Mouse (Mus musculus) MN1 (cell line): ENCODE results near the gene Mdc1.
A peak's percentile ranks its signal among the peaks of the same experiment; 100 is the strongest.

ENCODE experiments used
- DNase-seq: peaks from one replicate; pipeline ENCODE4 v3.0.0-alpha.2; 2016; ENCODE audit warnings: low spot score

Mdc1 gene

DNA sequence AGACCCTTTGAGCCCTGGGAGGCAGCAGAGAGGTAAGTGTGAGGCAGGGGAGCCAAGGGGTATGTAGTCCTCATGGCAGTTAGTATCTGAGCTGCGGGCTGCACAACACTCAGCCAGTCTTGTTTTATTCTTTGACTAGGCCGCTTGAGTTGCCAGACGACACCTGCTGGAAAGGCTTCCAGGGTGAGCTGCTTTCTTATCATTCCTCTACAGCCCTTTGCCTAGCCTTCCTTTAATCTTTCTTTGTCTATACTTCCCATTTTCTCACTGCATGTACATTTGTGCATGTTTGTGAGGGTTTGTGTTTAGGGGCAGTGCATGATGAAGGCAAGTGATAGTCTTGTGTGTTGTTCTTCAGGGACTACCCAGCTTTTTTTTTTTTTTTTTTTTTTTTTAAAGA lies 9.7 kb downstream of the Mdc1 start:
- DNase-seq = no peak

DNA sequence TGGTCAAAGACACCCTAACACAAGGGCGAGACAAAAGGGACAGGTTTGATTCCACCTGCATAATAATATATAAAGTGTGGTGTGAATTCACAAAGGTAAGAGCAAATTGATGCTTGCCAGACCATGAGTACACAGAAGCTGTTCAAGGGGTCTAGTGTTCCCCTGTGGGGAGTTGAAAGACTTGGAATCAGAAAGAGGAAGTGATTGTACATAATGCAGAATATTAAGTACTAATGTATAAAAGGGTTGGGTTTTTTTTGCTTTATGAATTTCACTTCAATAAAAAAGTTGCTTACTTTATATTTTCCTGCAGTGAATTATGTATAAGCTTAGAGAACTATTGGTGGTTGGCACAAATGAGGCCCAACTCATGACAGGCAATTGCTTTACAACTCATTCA lies 18.1 kb downstream of the Mdc1 start:
- no peak for DNase-seq

DNA sequence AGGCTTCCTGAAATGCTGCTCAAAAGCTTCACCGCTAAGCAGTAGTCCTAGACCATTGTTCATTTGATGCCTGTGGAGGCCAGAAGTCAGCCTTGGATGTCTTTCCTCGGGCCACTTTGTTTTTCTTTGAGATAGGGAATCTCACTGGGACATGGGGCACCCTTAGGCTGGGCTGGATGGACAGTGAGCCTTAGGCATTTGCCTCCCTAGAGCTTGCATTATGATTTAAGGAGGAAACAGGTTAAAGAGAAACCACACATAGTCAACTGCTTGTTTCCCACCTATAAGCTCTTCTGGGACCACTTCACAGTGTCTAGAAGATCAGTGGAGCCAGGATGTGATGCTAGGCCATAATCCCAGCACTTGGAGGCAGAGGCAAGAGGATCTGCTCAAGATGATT lies 18.5 kb downstream of the Mdc1 start:
- no peak for DNase-seq

DNA sequence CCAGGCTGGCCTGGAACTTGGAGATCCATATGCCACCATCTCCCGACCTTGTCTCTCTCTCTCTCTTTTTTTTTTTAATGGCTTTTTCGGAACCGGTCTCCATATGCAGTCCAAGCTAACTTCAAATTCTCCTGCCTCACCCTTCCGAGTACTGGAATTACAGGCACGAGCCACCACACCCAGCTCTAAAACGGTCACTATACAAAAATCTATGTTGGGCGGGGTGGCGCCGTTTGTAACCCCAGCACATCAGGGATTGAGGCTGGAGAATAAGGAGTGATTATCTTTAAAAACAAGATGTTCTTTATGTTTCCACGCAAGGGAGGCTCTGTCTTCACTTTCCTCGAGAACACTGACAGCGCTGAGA lies 19.5 kb downstream of the Mdc1 start:
- no peak for DNase-seq

DNA sequence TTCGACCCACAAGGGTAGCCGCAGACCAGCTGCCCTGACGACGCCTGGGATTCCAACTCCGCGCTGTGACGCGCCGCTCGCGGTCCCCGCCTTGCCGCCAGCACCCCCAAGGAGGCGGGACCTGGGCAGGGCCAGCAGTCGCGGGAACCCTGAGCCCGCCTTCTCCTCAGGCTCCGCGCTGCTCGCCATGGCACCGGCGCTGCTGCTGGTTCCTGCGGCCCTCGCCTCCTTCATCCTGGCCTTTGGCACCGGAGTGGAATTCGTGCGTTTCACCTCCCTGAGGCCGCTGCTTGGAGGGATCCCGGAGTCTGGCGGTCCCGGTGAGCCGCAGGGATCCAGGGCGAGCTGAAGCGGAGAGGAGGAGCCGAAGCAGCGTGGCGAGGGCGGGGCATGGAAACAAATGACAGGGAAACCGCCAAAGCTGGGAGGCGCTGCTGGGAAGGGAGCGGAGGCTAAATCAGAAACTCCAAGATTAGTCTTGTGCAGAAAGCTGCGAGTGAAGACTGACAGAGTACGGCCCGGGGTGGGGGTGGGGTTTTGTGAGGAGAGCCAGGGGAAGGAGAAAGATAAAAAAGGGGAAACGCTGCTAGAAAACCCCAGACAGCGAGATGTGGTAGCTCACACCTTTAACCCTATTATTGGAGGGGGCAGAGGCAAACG lies 20.0 kb downstream of the Mdc1 start, which contains the start of gene Nrm:
TSS of gene Nrm (plus strand) at position 121 of the 660 bp plus-strand sequence.
- DNase-seq = peak; percentile 92

DNA sequence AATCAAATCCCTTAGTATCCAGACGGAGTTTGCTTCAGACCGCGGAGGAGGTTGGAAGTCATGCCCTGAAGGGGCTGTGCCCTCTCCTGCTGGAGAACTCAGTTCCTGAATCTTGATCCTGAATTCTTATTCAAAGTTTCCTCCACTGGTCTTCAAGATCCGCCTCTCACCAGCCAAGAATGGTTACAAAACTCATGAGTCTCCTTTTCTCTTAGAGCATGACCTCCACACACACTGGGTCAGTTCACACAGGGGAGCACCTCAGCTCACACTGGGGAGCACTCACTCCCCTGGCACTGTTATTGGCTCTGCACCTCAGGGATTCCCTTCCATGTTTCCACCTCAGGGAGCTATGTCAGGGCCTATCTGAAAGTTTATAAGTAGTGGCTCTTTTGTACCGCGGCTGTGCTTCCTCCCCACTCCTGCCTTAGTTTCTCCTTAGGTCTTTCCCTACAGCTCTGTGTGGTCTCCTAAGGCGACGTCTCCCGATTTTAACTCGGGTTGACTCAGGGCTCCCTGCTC lies 23.6 kb downstream of the Mdc1 start:
- no peak for DNase-seq

DNA sequence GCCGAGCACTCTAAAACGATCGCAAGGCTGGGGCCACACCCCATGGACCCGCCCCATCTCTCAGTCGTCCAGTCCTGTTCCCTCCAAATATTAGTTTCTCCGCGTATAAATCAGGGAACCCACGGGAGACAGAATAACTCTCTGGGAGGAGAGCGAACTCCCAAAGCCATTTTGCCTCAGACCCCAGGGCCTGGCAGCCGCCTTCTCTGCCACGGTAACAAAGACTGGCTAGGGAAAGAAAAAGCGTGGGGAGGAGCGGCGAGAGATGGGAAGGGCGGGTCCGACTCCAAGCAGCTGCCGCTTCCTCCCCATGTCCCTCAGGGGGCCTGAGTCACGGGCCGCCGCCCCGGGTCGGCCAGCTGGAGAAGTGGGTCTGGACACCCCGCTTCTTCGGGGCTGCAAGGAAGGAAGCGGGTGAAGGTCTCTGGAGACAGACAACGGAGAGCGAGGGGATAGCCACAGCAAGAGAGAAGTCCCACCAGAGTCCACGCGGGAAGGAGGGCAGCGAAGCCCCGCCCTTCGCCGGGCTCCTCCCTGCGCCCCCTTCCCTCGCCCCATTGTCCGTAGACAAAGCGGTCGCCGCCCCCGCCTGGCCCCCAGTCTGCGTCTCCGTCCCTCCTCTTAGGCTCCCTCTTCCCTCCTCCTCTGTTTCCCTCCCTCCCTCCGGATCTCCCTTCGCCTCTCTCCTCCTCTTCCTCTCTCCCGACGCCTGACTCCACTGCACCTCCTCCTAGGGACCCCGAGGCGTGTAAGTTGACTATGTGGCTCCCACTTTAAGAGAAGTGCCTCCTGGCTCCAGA lies 24.4 kb downstream of the Mdc1 start, which contains the start of gene Ppp1r18:
TSS of gene Ppp1r18 (plus strand) at position 113 of the 800 bp plus-strand sequence.
- DNase-seq = peak; percentile 76

DNA sequence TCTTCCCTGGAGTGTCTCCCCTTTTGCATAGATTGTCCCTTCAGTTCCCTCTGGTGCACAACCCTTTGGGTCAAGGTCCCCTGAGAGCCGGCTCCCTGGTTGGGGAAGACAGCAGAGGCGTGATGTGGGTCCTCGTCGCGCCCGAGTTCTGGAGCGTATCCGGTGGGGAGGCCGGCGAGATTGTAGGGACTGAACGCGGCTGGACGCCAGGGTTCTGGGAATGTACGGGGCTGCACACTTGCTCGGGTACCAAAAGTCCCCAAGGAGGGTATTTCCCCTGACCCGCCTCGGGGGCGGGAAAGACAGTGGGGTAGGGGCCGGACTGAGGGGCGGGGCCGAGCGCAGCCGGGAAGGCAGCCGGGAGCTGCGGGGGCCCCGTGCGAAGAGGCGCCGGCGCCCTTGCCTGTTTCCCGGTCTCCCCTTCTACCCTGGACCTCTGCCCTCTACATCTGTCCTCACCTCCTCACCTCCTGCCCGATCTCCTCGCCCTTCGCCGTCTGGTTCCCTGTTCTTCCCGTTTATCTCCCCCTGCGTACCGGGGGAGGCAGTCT lies 25.0 kb downstream of the Mdc1 start:
- peak; percentile 77 for DNase-seq

DNA sequence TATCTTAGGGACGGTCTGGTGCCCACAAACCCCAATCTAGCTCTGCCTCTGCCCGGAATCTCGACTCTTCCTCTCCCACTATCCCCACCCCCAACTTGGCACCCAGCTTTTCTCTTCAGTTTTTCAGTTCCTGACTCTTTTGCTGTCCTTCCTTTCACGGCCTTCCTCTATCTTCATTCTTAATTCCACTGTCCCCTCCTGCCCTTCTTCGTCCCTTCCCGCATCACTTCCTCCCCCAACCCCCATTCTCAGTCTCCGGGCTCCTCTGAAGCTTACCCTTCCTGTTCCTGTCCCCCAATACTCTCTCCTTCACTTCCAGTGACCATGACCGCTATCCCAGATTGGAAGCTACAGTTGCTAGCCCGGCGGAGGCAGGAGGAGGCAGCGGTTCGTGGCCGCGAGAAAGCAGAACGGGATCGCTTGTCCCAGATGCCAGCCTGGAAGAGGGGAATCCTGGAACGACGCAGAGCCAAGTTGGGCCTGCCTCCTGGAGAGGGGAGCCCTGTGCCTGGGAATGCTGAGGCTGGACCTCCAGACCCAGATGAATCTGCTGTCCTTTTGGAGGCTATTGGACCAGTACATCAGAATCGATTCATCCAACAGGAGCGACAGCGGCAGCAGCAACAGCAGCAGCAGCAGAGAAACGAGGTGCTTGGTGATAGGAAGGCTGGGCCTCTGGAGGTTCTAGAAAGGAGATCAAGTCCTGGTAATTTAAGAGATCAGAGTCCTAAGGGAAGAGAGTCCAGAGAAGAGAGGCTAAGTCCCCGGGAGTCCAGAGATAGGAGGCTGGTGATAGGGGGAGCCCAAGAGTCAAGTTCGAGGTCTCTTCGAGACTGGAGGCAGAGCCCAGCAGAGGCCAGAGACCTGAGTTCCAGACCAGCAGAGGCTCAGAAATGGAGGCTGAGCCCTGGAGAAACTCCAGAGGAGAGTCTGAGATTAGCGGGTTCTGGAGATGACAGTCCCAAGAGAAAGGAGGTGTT lies 25.9 kb downstream of the Mdc1 start:
- DNase-seq = peak; percentile 66

DNA sequence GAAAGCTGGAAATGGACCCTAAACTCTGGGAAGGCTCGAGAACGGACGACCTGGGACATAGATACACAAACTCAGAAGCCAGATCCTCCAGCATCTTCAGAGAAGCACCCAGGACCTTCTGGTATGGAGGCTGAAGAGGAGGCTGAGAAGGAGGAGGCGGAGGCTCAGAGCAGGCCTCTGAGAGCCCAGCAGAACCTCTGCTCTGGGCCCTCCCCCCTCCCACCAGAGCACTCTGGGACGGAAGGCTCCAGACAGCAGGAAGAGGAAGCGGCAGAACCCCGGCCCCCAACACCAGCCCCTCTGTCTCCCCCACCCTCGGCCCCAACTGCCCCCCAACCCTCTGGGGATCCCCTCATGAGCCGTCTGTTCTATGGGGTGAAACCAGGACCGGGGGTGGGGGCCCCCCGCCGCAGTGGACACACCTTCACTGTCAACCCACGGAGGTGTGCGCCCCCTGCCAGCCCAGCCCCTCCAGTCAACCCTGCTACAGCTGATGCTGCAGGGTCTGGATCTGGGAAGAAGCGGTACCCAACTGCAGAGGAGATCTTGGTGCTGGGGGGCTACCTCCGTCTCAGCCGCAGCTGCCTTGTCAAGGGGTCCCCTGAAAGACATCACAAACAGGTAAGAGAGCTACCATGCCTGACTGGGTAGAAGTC lies 27.0 kb downstream of the Mdc1 start:
- DNase-seq = no peak

DNA sequence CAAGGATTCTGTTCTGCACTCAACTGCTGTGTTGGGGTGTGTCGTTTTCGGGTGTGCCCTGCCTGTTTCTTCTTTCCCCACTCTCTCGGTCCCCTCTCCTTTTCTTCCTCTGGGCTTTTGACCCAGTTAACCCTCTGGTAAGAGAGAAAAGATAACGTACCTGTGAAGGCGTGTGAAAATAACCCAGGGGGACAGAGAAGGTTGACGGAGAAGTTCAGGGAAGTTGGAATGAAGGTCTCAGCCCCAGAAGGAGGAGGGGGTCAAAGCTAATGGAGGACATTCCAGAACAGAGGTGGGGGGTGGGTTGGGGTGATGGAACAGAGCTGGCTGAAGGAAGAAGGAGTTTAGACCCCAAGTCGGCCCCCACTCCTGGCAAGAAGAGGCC lies 27.6 kb downstream of the Mdc1 start:
- no peak for DNase-seq

DNA sequence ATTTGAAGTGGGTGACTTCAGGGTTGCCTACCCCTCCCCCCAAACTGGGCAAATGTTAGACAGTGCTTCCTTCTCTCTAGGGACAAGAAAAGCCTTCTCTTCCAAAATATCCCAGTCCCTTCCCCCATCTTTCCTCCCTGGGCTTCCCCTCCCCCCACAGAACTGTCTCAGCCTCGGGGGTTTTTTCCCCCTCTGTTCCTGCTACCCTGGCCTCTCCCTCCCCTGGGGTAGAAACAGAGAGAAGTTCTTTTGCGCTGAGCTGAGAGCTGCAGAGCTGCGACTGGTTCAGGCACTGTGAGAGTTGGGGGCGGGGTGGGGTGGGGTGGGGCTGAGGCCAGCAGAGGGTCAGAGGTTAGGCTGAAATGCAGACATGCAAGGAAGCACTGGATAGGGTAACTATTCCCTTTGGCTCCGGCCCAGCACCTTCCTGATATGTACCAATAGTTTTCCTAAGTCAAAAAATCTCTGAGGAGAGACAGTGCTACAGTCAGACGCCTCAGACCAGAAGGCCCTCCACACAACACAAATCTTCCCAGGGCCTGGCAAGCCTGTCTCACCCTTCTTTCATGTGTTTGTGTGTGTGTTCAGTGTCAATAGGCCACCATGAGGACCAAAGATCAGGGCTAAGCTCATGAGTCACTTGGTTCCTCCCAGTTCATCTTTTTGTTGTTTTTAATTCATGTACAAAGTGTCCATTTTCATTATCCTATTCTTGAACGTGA lies 28.2 kb downstream of the Mdc1 start:
- peak; percentile 36 for DNase-seq

DNA sequence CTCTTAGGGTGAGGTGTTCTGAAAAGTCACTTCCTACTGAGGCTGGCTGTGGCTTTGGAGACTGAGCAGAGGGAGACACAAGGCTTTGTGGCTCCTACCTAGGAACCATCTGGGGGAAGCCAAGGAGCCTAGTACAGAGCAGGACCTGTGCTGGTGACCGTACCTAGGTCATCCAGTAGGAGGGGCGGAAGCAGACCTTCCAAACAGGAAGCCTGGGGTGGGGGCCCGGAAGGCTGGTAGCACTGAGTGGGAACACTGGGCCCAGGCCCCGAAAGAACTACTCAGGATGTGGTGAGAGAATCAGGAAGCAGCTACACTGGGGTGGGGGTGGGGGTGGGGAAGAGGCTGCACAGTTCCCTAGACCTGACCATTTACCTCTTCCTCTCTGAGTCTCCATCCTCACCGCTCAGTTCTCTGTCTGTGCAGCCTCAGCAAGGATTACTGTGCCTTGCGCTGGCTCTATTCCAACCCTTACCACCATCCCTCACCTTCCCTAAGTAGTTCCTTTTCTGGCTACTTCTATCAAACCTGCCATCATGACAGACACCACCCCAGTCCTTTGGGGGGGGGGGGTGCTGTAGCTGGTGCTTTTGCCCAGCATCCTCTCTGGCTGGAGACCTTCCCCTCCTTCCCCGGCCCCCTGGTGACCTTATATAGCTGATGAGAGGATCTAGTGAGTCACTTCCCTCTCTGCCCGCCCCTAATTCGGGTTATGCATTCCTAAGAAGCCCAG lies 29.0 kb downstream of the Mdc1 start:
- DNase-seq = peak; percentile 68

DNA sequence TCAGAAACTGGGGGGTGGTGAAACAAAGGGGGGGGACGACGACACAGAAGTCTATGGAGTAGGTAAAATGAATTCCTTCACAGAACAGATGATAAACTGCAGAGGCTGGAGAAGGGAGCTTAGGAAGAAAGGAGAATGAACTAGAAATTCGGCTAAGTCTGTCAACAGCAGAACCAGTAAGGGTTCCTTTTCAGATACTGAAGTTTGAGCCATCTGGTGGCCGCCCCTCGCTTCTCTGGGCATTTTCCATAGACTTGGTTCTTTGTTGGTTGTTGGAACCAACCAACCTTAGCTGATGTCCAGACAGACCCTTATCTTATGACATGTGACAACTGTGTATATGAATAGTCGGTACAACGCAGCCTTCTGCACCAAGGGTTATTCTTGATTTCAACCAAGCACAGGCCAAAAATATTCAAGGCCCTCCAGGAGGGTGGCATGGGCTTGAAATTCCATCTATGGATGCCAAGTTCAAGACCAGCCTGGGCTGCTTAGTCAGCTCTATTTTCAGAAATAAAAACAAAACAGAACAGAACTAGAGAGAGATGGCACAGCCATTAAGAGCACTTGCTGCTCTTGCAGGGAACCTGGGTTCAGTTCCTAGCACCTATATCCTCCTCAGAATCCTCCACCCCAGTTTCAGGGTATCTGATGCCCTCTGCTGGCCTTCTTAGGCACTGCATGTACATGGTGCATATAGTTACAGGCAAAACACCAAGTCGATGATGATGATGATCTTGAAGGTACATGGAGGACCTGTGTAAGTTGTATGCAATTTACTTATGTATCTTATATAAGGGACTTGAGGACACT lies 29.8 kb downstream of the Mdc1 start:
- no peak for DNase-seq

DNA sequence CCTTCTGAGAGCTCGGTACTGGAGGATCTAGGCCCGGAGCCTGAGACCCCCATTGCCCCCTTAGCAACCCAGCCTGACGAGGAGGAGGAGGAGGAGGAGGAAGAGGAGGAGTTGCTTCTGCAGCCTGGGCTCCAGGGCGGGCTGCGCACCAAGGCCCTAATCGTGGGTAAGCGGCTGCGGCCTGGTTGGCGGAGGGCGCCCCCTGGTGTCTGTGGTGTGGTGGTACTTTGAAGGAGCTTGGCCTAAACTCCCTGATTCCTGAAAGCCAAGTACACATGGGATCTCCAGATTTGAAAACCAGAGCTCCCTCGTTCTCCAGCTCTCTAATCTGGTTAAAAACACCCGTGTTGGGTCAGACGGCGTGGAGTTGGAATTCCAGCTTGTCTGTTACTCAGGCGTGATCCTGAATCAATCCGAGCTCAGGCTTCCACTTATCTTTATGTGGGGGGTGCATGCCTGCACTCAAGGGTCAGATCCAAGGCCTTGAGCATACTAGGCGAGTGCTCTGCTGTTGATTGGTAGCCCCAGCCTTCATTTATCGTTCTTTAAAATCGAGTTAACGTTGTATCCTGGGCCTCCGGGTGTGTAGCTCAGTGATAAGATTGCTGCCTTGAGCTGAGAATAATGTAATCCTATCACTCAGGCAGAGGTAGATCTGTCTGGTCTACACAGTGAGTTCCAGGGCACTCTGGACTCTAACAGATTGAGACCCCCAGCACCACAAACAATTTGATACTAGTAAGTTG lies 32.6 kb downstream of the Mdc1 start:
- peak; percentile 93 for DNase-seq

DNA sequence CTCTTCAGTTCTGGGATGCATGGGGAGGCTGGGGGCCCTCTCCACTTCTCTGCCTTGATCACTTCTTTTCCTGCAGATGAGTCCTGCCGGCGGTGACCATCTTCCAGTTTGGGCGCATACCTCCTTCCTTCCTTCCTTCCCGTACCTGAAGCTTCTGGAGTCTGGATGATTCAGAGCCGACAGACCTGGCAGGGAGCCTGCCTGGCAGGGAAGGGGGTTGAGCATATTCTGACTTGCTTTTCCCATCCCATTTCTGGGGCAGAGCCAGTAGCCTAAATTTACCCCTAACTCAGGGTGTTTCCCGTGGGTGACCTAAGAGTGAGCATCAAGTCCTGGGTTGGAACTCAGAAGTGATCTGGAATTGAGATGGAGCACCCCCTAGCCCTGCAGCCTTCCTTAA lies 33.4 kb downstream of the Mdc1 start:
- peak; percentile 45 for DNase-seq

DNA sequence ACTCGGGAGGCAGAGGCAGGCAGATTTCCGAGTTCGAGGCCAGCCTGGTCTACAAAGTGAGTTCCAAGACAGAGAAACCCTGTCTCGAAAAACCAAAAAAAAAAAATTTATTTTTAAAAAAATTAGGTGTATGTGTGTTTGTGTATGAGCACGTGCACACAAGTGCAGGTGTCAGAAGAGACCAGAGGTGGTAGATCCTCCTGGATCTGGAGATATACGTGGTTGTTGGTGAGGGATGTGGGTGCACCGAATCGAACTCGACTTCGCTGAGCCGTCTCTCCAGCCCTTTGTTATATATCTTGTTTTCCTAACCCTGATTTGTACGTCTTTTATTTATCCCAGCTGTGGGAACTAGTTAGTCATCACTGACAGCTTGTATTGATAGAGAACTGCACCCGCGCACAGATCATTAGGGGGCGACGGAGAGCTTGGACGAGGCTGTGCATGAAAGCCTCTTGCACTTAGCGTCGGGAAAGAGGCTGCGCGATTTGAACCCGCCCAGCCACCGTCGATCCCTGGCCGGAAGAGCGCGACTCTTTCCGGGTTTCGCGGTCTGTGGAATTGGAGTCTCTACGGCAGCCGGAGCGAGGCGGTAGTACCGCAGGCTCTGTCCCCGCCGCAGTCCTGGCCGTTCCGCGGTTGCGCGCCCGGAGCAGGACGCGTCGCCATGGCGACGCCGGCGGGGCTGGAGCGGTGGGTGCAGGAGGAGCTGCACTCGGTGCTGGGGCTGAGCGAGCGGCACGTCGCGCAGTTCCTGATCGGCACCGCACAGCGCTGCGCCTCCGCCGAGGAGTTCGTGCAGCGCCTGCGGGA lies 38.1 kb downstream of the Mdc1 start, which contains the start of gene Dhx16:
TSS of gene Dhx16 (plus strand) at position 575 of the 813 bp plus-strand sequence.
- peak; percentile 98 for DNase-seq
